Mouse (Mus musculus) gastrocnemius, postnatal 10 days (tissue): ENCODE measurements around the gene Dsp. TPM values are rescaled to one million over a fixed set of nuclear protein-coding genes. Genes with fewer than 3 reads are reported as not detected.

Experiments used
- DNase-seq: peaks from one replicate; pipeline ENCODE4 v3.0.0; 2021; ENCODE audit warnings: mixed read lengths
- total RNA-seq, 2 experiments: library from RNA; stranded (reverse); gene quantifications; 2 replicates each; pipeline ENCODE4 v1.2.3; 2021

The Dsp gene
- total RNA-seq, 2 experiments from 2014 or later, result 0.19 to 0.20 TPM

DNA sequence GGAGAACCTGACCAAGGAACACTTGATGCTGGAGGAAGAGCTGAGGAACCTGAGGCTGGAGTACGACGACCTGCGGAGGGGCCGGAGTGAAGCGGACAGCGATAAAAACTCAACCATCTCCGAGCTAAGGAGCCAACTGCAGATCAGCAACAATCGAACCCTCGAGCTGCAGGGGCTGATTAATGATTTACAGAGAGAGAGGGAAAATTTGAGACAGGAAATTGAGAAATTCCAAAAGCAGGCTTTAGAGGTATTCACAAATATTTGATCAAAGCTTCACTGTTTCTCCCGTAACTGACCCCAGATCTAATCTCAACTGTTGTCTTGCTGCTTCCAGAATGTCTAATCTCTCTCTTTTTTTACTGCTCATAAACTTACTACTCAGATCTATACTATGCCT is 42.3 kb downstream of the Dsp start:
- DNase-seq, result no peak

GRCm38 (mm10) chr13:38201413-38201812 is 50.3 kb downstream of the Dsp start:
- DNase-seq, result no peak

DNA sequence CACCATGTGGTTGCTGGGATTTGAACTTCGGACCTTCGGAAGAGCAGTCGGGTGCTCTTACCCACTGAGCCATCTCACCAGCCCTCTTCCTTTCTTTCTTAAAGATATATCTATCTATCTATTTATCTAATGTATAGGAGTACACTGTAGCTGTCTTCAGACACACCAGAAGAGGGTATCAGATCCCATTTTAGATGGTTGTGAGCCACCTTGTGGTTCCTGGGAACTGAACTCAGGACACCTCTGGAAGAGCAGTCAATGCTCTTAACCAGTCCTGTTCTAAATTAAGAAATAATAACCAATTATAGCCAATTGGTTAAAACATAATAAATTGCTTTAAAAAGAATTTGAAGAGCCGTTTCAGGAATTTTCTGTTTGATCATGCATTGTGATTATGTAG is 53.1 kb downstream of the Dsp start:
- DNase-seq, result no peak

DNA sequence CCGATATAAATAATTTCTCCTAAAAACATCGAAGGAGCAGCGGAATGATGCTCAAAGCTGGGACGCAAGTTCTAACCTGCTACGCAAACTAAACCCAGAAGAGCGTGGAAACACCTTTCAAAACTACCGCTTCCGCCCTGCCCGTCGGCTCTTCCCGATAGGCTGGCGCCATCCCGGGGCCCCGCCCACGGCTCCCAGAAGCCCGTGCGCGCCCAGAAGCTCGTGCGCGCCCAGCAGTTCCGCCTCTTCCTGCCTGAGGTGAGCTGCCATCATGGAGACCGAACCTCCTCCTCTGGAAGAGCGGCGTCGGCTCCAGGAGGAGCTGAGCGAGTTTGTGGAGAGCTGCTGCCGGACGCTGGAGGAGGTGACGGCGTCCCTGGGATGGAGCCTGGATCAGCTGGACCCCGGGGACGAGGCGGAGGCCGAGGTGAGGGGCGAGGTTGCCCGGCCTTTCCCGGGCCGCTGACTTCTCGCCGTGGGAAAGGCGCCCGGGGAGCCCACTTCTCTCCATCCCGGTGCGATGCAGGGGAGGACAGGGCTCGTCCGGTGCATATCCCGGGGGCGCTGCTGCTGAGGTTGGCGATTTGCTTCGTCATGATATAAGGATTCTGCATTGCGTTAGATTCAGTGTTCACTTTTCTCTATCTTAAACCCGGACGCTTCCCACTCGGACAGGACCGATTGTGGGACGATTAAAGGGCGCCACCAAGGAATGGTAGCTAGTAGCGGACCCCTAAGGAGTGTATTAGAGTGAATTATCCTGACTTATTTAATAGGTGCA is 53.8 kb downstream of the Dsp start, which contains the start of gene Snrnp48:
Gene Snrnp48 (plus strand): TSS at position 237 of the 781 bp plus-strand sequence.
- DNase-seq, result peak; percentile 87

- DNase-seq, result no peak
These were observed 60.0 kb downstream of the Dsp start for GRCm38 (mm10) chr13:38211122-38211521.

DNA sequence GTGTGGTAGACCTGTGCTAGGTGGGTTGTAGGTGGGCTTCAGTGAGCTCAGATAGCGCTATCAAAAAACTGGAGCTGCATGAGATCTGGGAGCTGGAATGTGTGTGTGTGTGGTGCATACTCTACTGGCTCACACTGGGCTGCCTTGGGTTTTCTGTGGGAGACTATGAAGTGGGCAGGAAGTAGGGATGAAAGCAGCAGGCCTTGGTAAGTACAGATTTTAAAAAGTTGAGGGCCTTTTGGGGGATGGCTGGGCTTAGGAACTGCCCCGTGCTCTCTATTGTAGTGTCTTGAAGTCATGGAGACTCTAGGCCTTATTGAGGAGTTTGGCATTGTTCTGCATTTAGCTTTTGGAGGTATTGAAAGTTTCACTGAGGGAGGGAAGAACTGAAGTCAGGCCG is 67.6 kb downstream of the Dsp start:
- no peak for DNase-seq

GRCm38 (mm10) chr13:38220331-38220730 is 69.2 kb downstream of the Dsp start:
- DNase-seq, result no peak

GRCm38 (mm10) chr13:38230177-38230821 is 79.2 kb downstream of the Dsp start:
- DNase-seq, result no peak

DNA sequence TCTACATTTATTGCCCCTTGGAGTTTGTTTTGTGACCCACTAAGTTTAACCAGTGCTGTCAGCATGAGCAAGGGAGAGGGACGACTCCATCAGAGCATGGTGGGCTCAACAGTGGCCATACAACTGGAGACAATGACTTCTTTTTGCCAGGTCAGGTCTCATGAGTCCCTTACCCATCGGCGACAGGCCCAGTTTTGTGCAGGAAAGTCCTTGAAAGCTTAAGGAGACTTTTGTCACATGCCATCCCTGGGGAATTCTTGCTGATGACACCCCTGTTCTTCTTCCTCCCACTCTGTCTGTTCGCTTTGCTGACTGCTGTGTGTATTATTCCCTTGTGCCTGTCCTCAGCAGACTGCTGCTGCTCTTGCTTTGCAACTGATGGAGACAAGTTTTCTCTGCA is 81.3 kb downstream of the Dsp start:
- no peak for DNase-seq

- no peak for DNase-seq
These were observed 81.9 kb downstream of the Dsp start for GRCm38 (mm10) chr13:38232856-38233625.

DNA sequence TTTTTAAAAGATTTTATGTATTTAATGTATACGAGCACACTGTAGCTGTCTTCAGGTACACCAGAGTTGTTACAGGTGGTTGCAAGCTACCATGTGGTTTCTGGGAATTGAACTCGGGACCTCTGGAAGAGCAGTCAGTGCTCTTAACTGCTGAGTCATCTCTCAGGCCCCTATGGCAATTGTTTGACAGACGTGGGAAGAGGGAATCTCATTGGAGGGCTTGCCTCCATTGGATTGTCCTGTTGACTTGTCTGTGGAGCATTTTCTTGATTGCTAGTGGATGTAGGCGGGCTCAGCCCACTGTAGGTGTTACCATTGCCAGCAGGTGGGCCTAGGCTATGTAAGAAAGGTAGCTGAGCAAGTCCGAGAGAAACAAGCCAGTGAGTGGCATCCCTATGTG is 83.6 kb downstream of the Dsp start:
- no peak for DNase-seq

DNA sequence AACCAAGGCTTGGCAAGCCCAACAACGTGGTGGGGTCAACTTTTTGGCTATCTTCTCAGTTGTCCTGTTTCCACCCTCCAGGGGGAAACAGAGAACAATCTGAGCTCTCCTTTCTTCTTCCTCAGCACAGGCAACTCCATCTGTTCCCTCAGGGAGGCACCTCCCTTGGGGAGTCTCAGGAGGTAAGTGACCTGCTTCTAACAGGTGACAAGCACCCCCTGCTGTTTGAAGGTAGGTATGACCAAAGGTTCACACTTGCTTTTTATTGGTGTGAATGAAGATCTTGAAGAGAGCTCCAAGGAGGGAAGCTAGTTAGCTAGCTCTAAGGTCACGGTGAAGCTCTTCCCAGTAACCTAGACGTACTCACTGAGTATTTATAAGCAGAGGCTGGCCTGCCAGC is 84.3 kb downstream of the Dsp start:
- no peak for DNase-seq

GRCm38 (mm10) chr13:38248151-38248550 is 97.1 kb downstream of the Dsp start:
- no peak for DNase-seq

Other genes starting within 250 kb of the Dsp start
- gene Ssr1, start 157.1 kb upstream of the Dsp start, total RNA-seq, result 10 to 100 TPM; 64.8 to 87.4 TPM
- 10 to 100 TPM; 11.2 to 14.6 TPM for gene Riok1, start 114.3 kb upstream of the Dsp start, total RNA-seq
- 1 to 10 TPM in 1 of 2 experiments, under 1 TPM in 1; 0.92 to 1.4 TPM for gene Cage1, start 114.2 kb upstream of the Dsp start, total RNA-seq
- 10 to 100 TPM in 1 of 2 experiments, 1 to 10 TPM in 1; 8.1 to 11.7 TPM for gene Snrnp48, start 53.6 kb downstream of the Dsp start, total RNA-seq
- 1 to 10 TPM; 7.6 to 9.3 TPM for gene Bmp6, start 193.8 kb downstream of the Dsp start, total RNA-seq